Mouse (Mus musculus) layer of hippocampus, adult 8-10 months (tissue): ENCODE measurements around the gene Sdccag8. TPM values are rescaled to one million over a fixed set of nuclear protein-coding genes. Genes with fewer than 3 reads are reported as not detected.
A peak's percentile ranks its signal among the peaks of the same experiment; 100 is the strongest.

Experiments
- DNase-seq, 2 experiments: peaks; one replicate each; pipeline ENCODE4 v3.0.0; 2022; ENCODE audit warnings: low spot score in 2 of 2
- total RNA-seq, 4 experiments: library from RNA; stranded (reverse); gene quantifications; 2 replicates each; pipeline ENCODE4 v1.2.4; 2022

The Sdccag8 gene
- 10 to 100 TPM; 16.3 to 24.0 (median 19.4) TPM for total RNA-seq

GRCm38 (mm10) chr1:176814591-176815062, at the start of gene Sdccag8:
TSS of gene Sdccag8 (plus strand) at chr1:176814660.
- peak; percentile 95 to 97 for DNase-seq

DNA sequence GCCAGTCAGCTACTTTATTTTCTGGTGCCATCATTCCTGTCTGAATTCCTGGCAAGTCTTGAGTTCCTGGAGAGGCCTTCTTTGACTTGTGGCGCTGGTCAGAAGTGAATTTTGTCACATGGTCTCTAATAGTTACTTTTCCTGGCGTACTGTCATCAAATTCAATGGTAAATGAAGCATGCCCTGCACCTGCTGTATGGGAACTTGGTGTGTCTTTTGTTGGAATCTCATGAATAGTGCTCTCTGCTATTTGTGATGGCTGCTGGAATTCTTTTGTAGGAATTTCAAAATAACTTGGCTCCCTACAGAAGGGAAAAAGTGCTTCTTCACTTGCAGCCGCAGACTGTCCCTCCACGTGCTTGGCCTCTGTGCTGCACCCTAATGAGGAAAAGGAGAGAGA, 39.9 kb upstream of the Sdccag8 start:
- no peak for DNase-seq

DNA sequence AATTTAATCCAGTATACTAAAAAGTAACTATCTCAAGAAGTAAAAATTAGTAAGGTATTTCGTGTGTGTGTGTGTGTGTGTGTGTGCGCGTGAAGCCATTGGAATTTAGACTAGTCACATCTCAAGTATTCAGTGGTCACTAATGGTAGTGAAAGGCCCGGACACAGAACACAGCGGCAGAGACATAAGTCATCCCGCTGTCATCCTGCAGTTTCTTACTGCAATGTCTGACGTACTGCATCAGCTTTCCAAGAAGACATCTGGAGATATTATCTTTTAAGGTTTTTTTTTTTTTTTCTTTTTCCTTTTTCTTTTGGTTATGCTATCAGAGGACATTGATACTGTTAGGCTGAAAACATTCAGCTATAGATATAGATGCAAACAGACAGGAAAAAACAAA, 25.1 kb upstream of the Sdccag8 start:
- DNase-seq = no peak

- DNase-seq = no peak
Observed at GRCm38 (mm10) chr1:176792175-176792574, 22.3 kb upstream of the Sdccag8 start.

DNA sequence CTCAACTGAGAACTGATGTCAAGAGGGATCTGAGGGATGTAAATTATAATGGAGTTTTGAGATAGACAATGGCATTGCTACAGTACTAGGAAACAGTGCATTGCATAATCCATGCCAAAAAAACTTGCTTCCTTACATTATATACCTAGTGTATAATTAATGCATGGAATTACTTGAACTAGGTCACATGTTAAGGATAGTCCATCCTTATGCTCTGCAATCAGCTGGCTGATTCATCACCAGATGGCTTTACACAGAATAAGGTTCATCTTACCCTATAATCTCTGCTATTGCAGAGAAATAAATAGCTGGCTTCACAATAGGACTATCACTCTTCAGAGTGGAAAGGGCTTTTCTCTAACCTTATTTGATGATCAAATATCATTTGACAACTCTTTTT, 15.8 kb upstream of the Sdccag8 start:
- DNase-seq = no peak

DNA sequence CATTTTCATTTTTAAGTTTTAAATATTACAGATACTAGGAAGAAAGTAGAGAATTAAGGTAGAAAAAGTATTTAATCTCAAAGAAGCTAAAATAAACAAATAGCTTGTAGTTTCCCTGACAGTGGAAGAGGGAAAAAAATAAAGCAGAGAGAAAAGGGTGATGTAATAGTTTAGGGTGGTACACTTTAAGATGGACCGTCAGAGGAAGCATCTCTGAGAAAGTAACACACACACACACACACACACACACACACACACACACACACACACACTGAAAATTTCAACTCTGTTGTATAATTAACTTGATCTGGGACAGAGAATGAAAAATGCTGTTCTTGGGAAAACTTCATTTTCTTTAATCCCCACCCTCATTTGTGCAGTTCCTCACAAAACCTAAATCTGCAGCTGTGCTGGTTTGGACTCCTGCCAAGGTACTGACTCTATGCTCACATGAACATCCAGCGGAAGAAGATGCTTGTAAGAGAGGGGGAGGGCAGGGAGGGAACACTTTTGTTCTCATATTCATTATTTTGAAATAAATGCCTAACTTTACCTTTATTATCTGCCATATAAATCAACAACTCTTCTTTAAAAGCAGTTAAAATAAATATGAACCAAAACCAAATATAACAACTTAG, 13.6 kb upstream of the Sdccag8 start:
- DNase-seq = peak in 1 of 2 experiments; percentile 47

GRCm38 (mm10) chr1:176810161-176810560, 4.3 kb upstream of the Sdccag8 start:
- no peak for DNase-seq

DNA sequence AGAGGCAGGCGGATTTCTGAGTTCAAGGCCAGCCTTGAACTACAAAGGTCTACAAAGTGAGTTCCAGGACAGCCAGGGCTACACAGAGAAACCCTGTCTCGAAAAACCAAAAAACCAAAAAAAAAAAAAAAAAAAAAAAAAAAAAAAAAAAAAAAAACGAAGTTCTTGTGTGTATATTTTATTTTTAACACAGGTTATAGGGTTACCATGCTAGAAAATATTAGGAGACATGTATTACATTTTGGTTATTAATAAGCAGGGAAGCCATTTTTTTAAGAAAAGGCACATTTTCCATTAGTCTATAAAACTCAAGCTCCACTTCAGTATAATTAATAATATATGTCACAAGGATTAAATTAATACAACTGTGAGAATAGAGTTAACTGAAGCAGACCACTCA, 2.6 kb upstream of the Sdccag8 start:
- DNase-seq = no peak

DNA sequence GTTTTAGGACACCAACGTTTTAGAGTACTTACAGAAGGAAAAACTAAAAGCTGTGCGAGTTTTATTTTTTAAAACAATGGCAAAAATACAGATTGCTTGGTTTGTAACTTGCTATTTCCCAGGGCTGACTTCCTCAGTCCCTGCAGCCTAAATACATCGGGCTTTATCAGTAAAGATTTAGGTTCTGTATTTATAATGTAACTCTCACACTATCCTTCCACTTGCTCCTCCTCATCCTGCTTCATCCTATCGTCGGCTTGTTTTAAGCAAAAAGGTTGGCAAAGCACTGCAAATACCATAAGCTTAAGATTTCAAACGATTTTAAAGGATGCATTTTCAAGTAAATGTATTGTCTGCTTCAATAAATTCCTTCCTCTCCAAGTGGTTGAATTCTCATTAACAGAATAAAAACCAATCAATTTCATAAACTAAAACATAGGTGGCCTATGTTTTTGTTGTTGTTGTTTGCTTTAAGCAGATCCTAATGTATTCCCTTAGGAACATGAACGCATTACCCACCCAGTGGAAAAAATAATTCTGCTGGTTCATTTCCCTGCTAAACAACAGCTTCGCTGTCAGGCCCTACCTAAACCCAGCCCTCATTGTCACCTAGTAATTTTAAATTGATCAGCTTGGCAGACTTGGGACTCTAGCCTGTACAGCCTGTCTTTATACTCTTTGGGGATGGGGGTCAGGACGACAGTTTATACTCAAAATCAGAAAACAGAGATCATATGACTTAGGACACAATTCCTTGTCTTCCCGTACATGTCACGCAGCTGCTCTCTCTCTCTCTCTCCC, 1.8 kb upstream of the Sdccag8 start:
- DNase-seq = no peak

DNA sequence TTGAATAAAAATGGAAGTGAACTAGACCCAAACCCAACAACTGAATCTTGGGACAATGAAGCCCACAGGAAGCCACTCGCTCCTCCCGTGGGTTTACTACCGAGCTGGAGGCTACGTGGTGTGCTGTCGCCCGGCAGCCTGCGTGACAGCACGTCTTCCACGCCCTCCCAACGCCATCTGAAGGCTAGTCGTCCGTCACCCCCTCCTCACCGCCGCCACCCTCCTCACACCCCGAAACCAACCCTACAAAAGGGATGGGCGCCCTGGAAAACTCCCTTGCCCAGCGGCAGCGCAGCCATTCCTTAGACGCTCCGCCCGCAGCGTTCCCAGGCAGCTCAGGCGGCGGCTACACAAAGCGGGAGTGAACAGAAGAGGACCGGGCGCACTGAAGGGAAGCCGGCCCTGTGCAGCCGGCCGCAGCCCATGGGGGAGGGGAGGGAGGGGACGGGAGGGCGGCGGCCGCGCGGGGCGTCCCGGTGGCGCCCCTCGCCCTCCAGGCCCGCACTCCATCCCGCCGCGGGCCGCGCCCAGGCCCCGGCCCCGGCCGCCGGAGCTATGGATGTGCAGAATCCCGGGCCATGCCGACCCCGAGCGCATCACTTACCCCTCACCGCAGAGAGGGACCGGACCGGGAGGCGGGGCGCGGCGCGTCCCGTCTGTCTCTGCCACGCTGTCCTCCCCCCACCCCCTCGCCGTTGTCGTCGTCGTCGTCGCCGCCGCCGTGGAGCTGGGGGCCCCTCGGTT, 996 bp upstream of the Sdccag8 start:
- peak; percentile 62 to 74 for DNase-seq

- peak; percentile 94 to 98 for DNase-seq
Observed at GRCm38 (mm10) chr1:176814036-176814420, 432 bp upstream of the Sdccag8 start, which contains the start of gene Cep170. TSS of gene Cep170 (minus strand) at chr1:176814067.

- DNase-seq = no peak
Observed at GRCm38 (mm10) chr1:176816728-176817127, 2.3 kb downstream of the Sdccag8 start.

DNA sequence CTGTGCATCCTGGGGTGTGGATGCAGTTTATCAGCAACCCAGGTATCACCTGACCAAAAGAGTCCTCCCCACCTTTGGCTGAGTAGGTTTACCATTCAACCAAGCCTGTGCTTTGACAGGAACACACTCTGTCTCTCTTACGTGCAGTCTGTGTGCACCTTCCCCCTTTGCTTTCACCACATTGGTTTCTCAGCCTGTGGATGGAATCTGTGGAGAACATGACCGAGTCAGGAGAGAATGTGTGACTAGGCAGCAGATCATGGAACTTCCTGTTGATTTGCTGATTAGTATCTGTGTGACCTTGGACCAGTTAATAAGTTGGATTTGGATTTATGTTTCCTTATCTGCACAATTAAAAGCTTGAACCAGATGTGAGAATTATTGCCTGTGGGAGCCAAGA, 3.7 kb downstream of the Sdccag8 start:
- no peak for DNase-seq

- no peak for DNase-seq
Observed at GRCm38 (mm10) chr1:176818763-176819162, 4.3 kb downstream of the Sdccag8 start.

DNA sequence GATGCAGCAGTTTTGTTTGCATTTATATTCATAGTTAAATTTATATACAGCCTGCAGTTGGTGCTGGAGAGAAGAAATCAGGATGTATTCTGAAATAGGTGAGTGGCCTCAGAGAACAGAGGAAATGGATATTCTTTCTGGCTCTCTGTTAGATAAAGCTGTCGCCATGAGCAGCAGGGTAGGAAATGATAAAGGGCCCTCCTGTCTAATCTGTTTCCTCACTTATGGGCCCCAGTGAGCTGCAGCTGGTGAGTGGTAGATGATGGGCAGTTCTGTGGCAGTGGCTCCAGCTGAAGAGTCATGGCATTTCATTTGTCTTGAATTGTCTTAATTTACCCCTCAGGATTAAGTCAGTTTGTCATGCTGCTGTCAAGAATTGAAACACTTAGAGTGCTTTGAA, 7.5 kb downstream of the Sdccag8 start:
- no peak for DNase-seq

GRCm38 (mm10) chr1:176822949-176823348, 8.5 kb downstream of the Sdccag8 start:
- no peak for DNase-seq

- no peak for DNase-seq
Observed at GRCm38 (mm10) chr1:176823889-176824288, 9.4 kb downstream of the Sdccag8 start.

- DNase-seq = no peak
Observed at GRCm38 (mm10) chr1:176824611-176825010, 10.2 kb downstream of the Sdccag8 start.

- no peak for DNase-seq
Observed at GRCm38 (mm10) chr1:176825084-176825483, 10.6 kb downstream of the Sdccag8 start.

- DNase-seq = no peak
Observed at GRCm38 (mm10) chr1:176826186-176826585, 11.7 kb downstream of the Sdccag8 start.

GRCm38 (mm10) chr1:176826931-176827330, 12.5 kb downstream of the Sdccag8 start:
- DNase-seq = no peak

GRCm38 (mm10) chr1:176827365-176827764, 12.9 kb downstream of the Sdccag8 start:
- no peak for DNase-seq
